Mouse (Mus musculus) thymus, postnatal 4 days (tissue): ENCODE results near the gene Gm10570.

Experiments used
- DNase-seq: peaks from one replicate; pipeline ENCODE4 v3.0.0; 2021

Gene Gm10570

GRCm38 (mm10) chr4:130308231-130309081 lies at the start of gene Gm10570, which contains the start of gene Fabp3:
Gene Gm10570 (minus strand): TSS chr4:130308674.
Gene Fabp3 (plus strand): TSS chr4:130308595.
- DNase-seq: no peak

- no peak for DNase-seq
Measured at GRCm38 (mm10) chr4:130357946-130358345, 49.5 kb upstream of the Gm10570 start.

GRCm38 (mm10) chr4:130352588-130352987 lies 44.1 kb upstream of the Gm10570 start:
- DNase-seq: no peak

- DNase-seq: no peak
Measured at GRCm38 (mm10) chr4:130350690-130351422, 42.4 kb upstream of the Gm10570 start.

- DNase-seq: peak; percentile 25
Measured at GRCm38 (mm10) chr4:130349666-130350065, 41.2 kb upstream of the Gm10570 start.

- DNase-seq: peak; percentile 69
Measured at GRCm38 (mm10) chr4:130341691-130342090, 33.2 kb upstream of the Gm10570 start.

GRCm38 (mm10) chr4:130335867-130336266 lies 27.4 kb upstream of the Gm10570 start:
- DNase-seq: no peak

- DNase-seq: no peak
Measured at GRCm38 (mm10) chr4:130327366-130327765, 18.9 kb upstream of the Gm10570 start.

GRCm38 (mm10) chr4:130325446-130325845 lies 17.0 kb upstream of the Gm10570 start:
- no peak for DNase-seq

GRCm38 (mm10) chr4:130323607-130324006 lies 15.1 kb upstream of the Gm10570 start:
- DNase-seq: no peak

- DNase-seq: no peak
Measured at GRCm38 (mm10) chr4:130323165-130323564, 14.7 kb upstream of the Gm10570 start.

GRCm38 (mm10) chr4:130322567-130322966 lies 14.1 kb upstream of the Gm10570 start:
- no peak for DNase-seq

GRCm38 (mm10) chr4:130321640-130322039 lies 13.2 kb upstream of the Gm10570 start:
- DNase-seq: no peak

- DNase-seq: no peak
Measured at GRCm38 (mm10) chr4:130319564-130319963, 11.1 kb upstream of the Gm10570 start.

- DNase-seq: no peak
Measured at GRCm38 (mm10) chr4:130318122-130318521, 9.6 kb upstream of the Gm10570 start.

GRCm38 (mm10) chr4:130316691-130317090 lies 8.2 kb upstream of the Gm10570 start:
- no peak for DNase-seq

- no peak for DNase-seq
Measured at GRCm38 (mm10) chr4:130315771-130316527, 7.5 kb upstream of the Gm10570 start.

GRCm38 (mm10) chr4:130313552-130313951 lies 5.1 kb upstream of the Gm10570 start:
- DNase-seq: no peak

GRCm38 (mm10) chr4:130312526-130312925 lies 4.1 kb upstream of the Gm10570 start:
- no peak for DNase-seq

GRCm38 (mm10) chr4:130309254-130309653 lies 780 bp upstream of the Gm10570 start:
- no peak for DNase-seq

GRCm38 (mm10) chr4:130307851-130308230 lies 633 bp downstream of the Gm10570 start:
- DNase-seq: no peak

GRCm38 (mm10) chr4:130306796-130307630 lies 1.5 kb downstream of the Gm10570 start:
- no peak for DNase-seq
